Mouse (Mus musculus): ENCODE results near the gene Nudt16l1. TPM values are rescaled to one million over a fixed set of nuclear protein-coding genes. Genes with fewer than 3 reads are reported as not detected.

Gene Nudt16l1
- total RNA-seq, 2 experiments from 2014 or later: 20.5 to 21.3 TPM

GRCm38 (mm10) chr16:4912907-4913782 lies 25.4 kb upstream of the Nudt16l1 start:
- peak in 1 of 2 experiments; percentile 53 for DNase-seq
- intact Hi-C loops (cut with DNase I): loop anchor here (1.0 to 10.0 kb wide), 4 partner anchors 34 to 221 kb away; no protein-coding TSS in a partner anchor

- peak; percentile 90 to 92 for DNase-seq
- intact Hi-C loops (cut with DNase I): loop anchor here (1.0 to 10.0 kb wide), 4 partner anchors 35 to 222 kb away; no protein-coding TSS in a partner anchor
Observed at GRCm38 (mm10) chr16:4913783-4914735, 24.5 kb upstream of the Nudt16l1 start.

GRCm38 (mm10) chr16:4915931-4916330 lies 22.6 kb upstream of the Nudt16l1 start:
- DNase-seq: no peak
- intact Hi-C loops (cut with DNase I): loop anchor here (10.0 kb wide), 1 partner anchor 151 kb away; no protein-coding TSS in a partner anchor

GRCm38 (mm10) chr16:4916608-4917007 lies 22.0 kb upstream of the Nudt16l1 start:
- intact Hi-C loops (cut with DNase I): loop anchor here (10.0 kb wide), 1 partner anchor 152 kb away; no protein-coding TSS in a partner anchor
- DNase-seq: no peak

GRCm38 (mm10) chr16:4920556-4920955 lies 18.0 kb upstream of the Nudt16l1 start:
- intact Hi-C loops (cut with DNase I): no loop called here
- no peak for DNase-seq

GRCm38 (mm10) chr16:4922481-4922880 lies 16.1 kb upstream of the Nudt16l1 start:
- intact Hi-C loops (cut with DNase I): no loop called here
- no peak for DNase-seq

GRCm38 (mm10) chr16:4923996-4924395 lies 14.6 kb upstream of the Nudt16l1 start:
- intact Hi-C loops (cut with DNase I): no loop called here
- no peak for DNase-seq

- intact Hi-C loops (cut with DNase I): no loop called here
Observed at GRCm38 (mm10) chr16:4927967-4928366, 10.6 kb upstream of the Nudt16l1 start.

GRCm38 (mm10) chr16:4928474-4928873 lies 10.1 kb upstream of the Nudt16l1 start:
- DNase-seq: no peak
- intact Hi-C loops (cut with DNase I): no loop called here

More at GRCm38 (mm10) chr16:4927967-4928366, 10.6 kb upstream of the Nudt16l1 start:
- no peak for DNase-seq

- no peak for DNase-seq
- intact Hi-C loops (cut with DNase I): no loop called here
Observed at GRCm38 (mm10) chr16:4932429-4932828, 6.1 kb upstream of the Nudt16l1 start.

GRCm38 (mm10) chr16:4935430-4935829 lies 3.1 kb upstream of the Nudt16l1 start:
- no peak for DNase-seq
- intact Hi-C loops (cut with DNase I): no loop called here

- intact Hi-C loops (cut with DNase I): no loop called here
- no peak for DNase-seq
Observed at GRCm38 (mm10) chr16:4935931-4936703, 2.4 kb upstream of the Nudt16l1 start.

GRCm38 (mm10) chr16:4937351-4938190 lies 990 bp upstream of the Nudt16l1 start:
- intact Hi-C loops (cut with DNase I): no loop called here
- DNase-seq: no peak

GRCm38 (mm10) chr16:4938989-4939388 lies 428 bp downstream of the Nudt16l1 start:
- DNase-seq: peak; percentile 94 to 95
- intact Hi-C loops (cut with DNase I): no loop called here

GRCm38 (mm10) chr16:4939412-4939811 lies 851 bp downstream of the Nudt16l1 start:
- intact Hi-C loops (cut with DNase I): no loop called here
- no peak for DNase-seq

- intact Hi-C loops (cut with DNase I): no loop called here
Observed at GRCm38 (mm10) chr16:4940311-4940850, 1.8 kb downstream of the Nudt16l1 start.

GRCm38 (mm10) chr16:4941016-4941415 lies 2.5 kb downstream of the Nudt16l1 start:
- no peak for DNase-seq
- intact Hi-C loops (cut with DNase I): no loop called here

More at GRCm38 (mm10) chr16:4940311-4940850, 1.8 kb downstream of the Nudt16l1 start:
- no peak for DNase-seq

- DNase-seq: no peak
- intact Hi-C loops (cut with DNase I): no loop called here
Observed at GRCm38 (mm10) chr16:4942868-4943267, 4.3 kb downstream of the Nudt16l1 start.

- no peak for DNase-seq
- intact Hi-C loops (cut with DNase I): no loop called here
Observed at GRCm38 (mm10) chr16:4943431-4943830, 4.9 kb downstream of the Nudt16l1 start.
